Mouse (Mus musculus) MEL (cell line): ENCODE measurements around the gene Kirrel3. TPM values are rescaled to one million over a fixed set of nuclear protein-coding genes. Genes with fewer than 3 reads are reported as not detected.

ENCODE experiments used
- DNase-seq: peaks from one replicate; pipeline ENCODE4 v3.0.0; 2011; ENCODE audit warnings: low read depth, low spot score
- H3K27ac ChIP-seq: 2 replicates; pipeline ENCODE4 v1.5.1; 2012; ENCODE audit warnings: low read depth, mild to moderate bottlenecking, control low read depth, low read length, moderate library complexity; ENCODE audit not compliant: control insufficient read depth
- H3K27me3 ChIP-seq, 2 experiments: fragments of 150-350 bp in 1 of 2; sonication (generic) in 1 of 2; 2 replicates each; pipeline ENCODE4 v1.6.1; 2012; ENCODE audit warnings: low read length in 2 of 2, mild to moderate bottlenecking in 2 of 2, improper control_type of control experiment in 1 of 2, moderate library complexity in 1 of 2; ENCODE audit not compliant: insufficient read depth in 2 of 2, control insufficient read depth in 1 of 2
- H3K36me3 ChIP-seq, 2 experiments: 2 replicates each; pipeline ENCODE4 v1.6.1; 2012 to 2014; ENCODE audit warnings: low read length in 2 of 2, improper control_type of control experiment in 1 of 2, inconsistent platforms in 1 of 2, mild to moderate bottlenecking in 1 of 2; ENCODE audit not compliant: insufficient read depth in 2 of 2, control insufficient read depth in 1 of 2
- H3K4me1 ChIP-seq, 2 experiments: fragments of 150-350 bp in 1 of 2; sonication (generic) in 1 of 2; 2 replicates each; pipeline ENCODE4 v1.6.1; 2012; ENCODE audit warnings: low read length in 2 of 2, improper control_type of control experiment in 1 of 2, mild to moderate bottlenecking in 1 of 2; ENCODE audit not compliant: insufficient read depth in 2 of 2, control insufficient read depth in 1 of 2
- H3K4me3 ChIP-seq, 2 experiments: fragments of 150-350 bp in 1 of 2; sonication (generic) in 1 of 2; 2 replicates each; pipeline ENCODE4 v1.5.1; 2012; ENCODE audit warnings: low read depth in 2 of 2, low read length in 2 of 2, mild to moderate bottlenecking in 2 of 2, moderate library complexity in 2 of 2, control low read depth in 1 of 2, improper control_type of control experiment in 1 of 2; ENCODE audit not compliant: control insufficient read depth in 1 of 2, insufficient read depth in 1 of 2
- H3K79me2 ChIP-seq: 2 replicates; pipeline ENCODE4 v1.6.1; 2012; ENCODE audit warnings: mild to moderate bottlenecking, low read length, moderate library complexity; ENCODE audit not compliant: control insufficient read depth, poor library complexity, insufficient read depth
- H3K9ac ChIP-seq: 2 replicates; pipeline ENCODE4 v1.6.1; 2012; ENCODE audit warnings: low read depth, mild to moderate bottlenecking, control low read depth, low read length, moderate library complexity; ENCODE audit not compliant: control insufficient read depth, poor library complexity, severe bottlenecking
- H3K9me3 ChIP-seq: fragments of 150-350 bp; sonication (generic); replicated peaks from 2 replicates; pipeline ENCODE4 v1.6.1; 2012; ENCODE audit warnings: mild to moderate bottlenecking, low read length, improper control_type of control experiment, moderate library complexity; ENCODE audit not compliant: insufficient read depth
- CHD1 ChIP-seq: IDR thresholded peaks from 2 replicates; pipeline ENCODE4 v1.6.1; 2012; ENCODE audit warnings: low read depth, mild to moderate bottlenecking, inconsistent platforms, low read length, improper control_type of control experiment
- CHD2 ChIP-seq: IDR thresholded peaks from 2 replicates; pipeline ENCODE4 v1.6.1; 2011; ENCODE audit warnings: low read length, improper control_type of control experiment
- CTCF ChIP-seq, 3 experiments: IDR thresholded peaks in 2 of 3; conservative IDR thresholded peaks in 1 of 3; 2 replicates each; pipeline ENCODE4 v1.5.1; 2011 to 2012; ENCODE audit warnings: low read length in 3 of 3, low read depth in 2 of 3, mild to moderate bottlenecking in 2 of 3, improper control_type of control experiment in 1 of 3, inconsistent platforms in 1 of 3, mixed read lengths in 1 of 3, moderate library complexity in 1 of 3; ENCODE audit not compliant: control insufficient read depth in 1 of 3, insufficient read depth in 1 of 3, poor library complexity in 1 of 3, severe bottlenecking in 1 of 3
- E2F4 ChIP-seq: IDR thresholded peaks from 2 replicates; pipeline ENCODE4 v1.6.1; 2011; ENCODE audit warnings: low read depth, low read length, improper control_type of control experiment, borderline replicate concordance
- ELF1 ChIP-seq: IDR thresholded peaks from 2 replicates; pipeline ENCODE4 v1.6.1; 2014; ENCODE audit warnings: low read depth, mild to moderate bottlenecking, inconsistent platforms, low read length, improper control_type of control experiment, moderate library complexity
- ETS1 ChIP-seq: IDR thresholded peaks from 2 replicates; pipeline ENCODE4 v1.6.1; 2012; ENCODE audit warnings: low read depth, mild to moderate bottlenecking, inconsistent platforms, low read length, improper control_type of control experiment, moderate library complexity
- GATA1 ChIP-seq: IDR thresholded peaks from 2 replicates; pipeline ENCODE4 v1.6.1; 2011; ENCODE audit warnings: low read depth, low read length, improper control_type of control experiment
- KAT2A ChIP-seq: conservative IDR thresholded peaks from 2 replicates; pipeline ENCODE4 v1.6.1; 2012; ENCODE audit warnings: low read depth, low read length, improper control_type of control experiment, inconsistent platforms
- MEF2A ChIP-seq: IDR thresholded peaks from 2 replicates; pipeline ENCODE4 v1.6.1; 2014; ENCODE audit warnings: low read depth, mild to moderate bottlenecking, inconsistent platforms, low read length, improper control_type of control experiment; ENCODE audit not compliant: poor library complexity, insufficient replicate concordance, severe bottlenecking; ENCODE audit errors: extremely low read depth
- MXI1 ChIP-seq: IDR thresholded peaks from 2 replicates; pipeline ENCODE4 v1.6.1; 2011; ENCODE audit warnings: mild to moderate bottlenecking, low read depth, low read length, improper control_type of control experiment
- MYB ChIP-seq: IDR thresholded peaks from 2 replicates; pipeline ENCODE4 v1.6.1; 2011; ENCODE audit warnings: mild to moderate bottlenecking, low read depth, low read length, improper control_type of control experiment
- MYC ChIP-seq: IDR thresholded peaks from 2 replicates; pipeline ENCODE4 v1.6.1; 2011; ENCODE audit warnings: low read depth, mild to moderate bottlenecking, low read length, improper control_type of control experiment, moderate library complexity
- POLR2A ChIP-seq, 2 experiments: IDR thresholded peaks; 2 replicates each; pipeline ENCODE4 v1.6.1; 2011 to 2012; ENCODE audit warnings: low read length in 2 of 2, mild to moderate bottlenecking in 2 of 2, control low read depth in 1 of 2, improper control_type of control experiment in 1 of 2, low read depth in 1 of 2, moderate library complexity in 1 of 2; ENCODE audit not compliant: control insufficient read depth in 1 of 2, insufficient read depth in 1 of 2, poor library complexity in 1 of 2
- POLR2AphosphoS2 ChIP-seq: IDR thresholded peaks from 2 replicates; pipeline ENCODE4 v1.6.1; 2011; ENCODE audit warnings: low read length, improper control_type of control experiment
- RCOR1 ChIP-seq: IDR thresholded peaks from 2 replicates; pipeline ENCODE4 v1.6.1; 2012; ENCODE audit warnings: low read depth, mild to moderate bottlenecking, inconsistent platforms, low read length, improper control_type of control experiment
- SIN3A ChIP-seq: IDR thresholded peaks from 2 replicates; pipeline ENCODE4 v1.6.1; 2012; ENCODE audit warnings: low read length, improper control_type of control experiment, inconsistent platforms
- SMC3 ChIP-seq: IDR thresholded peaks from 2 replicates; pipeline ENCODE4 v1.6.1; 2011; ENCODE audit warnings: low read depth, low read length, improper control_type of control experiment
- TAL1 ChIP-seq: IDR thresholded peaks from 2 replicates; pipeline ENCODE4 v1.6.1; 2012; ENCODE audit warnings: mild to moderate bottlenecking, inconsistent platforms, low read length, moderate library complexity, mixed read lengths
- TBP ChIP-seq: IDR thresholded peaks from 2 replicates; pipeline ENCODE4 v1.8.0; 2011; ENCODE audit warnings: low read depth, low read length, improper control_type of control experiment
- UBTF ChIP-seq: IDR thresholded peaks from 2 replicates; pipeline ENCODE4 v1.6.1; 2012; ENCODE audit warnings: low read depth, mild to moderate bottlenecking, inconsistent platforms, low read length, improper control_type of control experiment, moderate library complexity, borderline replicate concordance; ENCODE audit not compliant: insufficient read depth
- USF1 ChIP-seq: IDR thresholded peaks from 2 replicates; pipeline ENCODE4 v1.6.1; 2014; ENCODE audit warnings: low read depth, mild to moderate bottlenecking, inconsistent platforms, low read length, improper control_type of control experiment, moderate library complexity
- USF2 ChIP-seq, 2 experiments: IDR thresholded peaks; 2 replicates each; pipeline ENCODE4 v1.6.1; 2011 to 2012; ENCODE audit warnings: improper control_type of control experiment in 2 of 2, low read length in 2 of 2, borderline replicate concordance in 1 of 2, inconsistent platforms in 1 of 2, low read depth in 1 of 2, mild to moderate bottlenecking in 1 of 2; ENCODE audit not compliant: insufficient read depth in 1 of 2
- ZKSCAN1 ChIP-seq: IDR thresholded peaks from 2 replicates; pipeline ENCODE4 v1.6.1; 2012; ENCODE audit warnings: low read depth, mild to moderate bottlenecking, inconsistent platforms, low read length, improper control_type of control experiment, moderate library complexity
- ZNF384 ChIP-seq: IDR thresholded peaks from 2 replicates; pipeline ENCODE4 v1.6.1; 2012; ENCODE audit warnings: low read depth, mild to moderate bottlenecking, inconsistent platforms, low read length, improper control_type of control experiment
- polyA plus RNA-seq, 2 experiments: library from polyadenylated mRNA; stranded (reverse) in 1 of 2; unstranded in 1 of 2; fragments of >175 nt in 1 of 2; fragments of >200 nt in 1 of 2; gene quantifications; 2 replicates each; pipeline versions ENCODE4 v1.2.1 to v1.2.4; 2012; ENCODE audit warnings: low replicate concordance in 2 of 2, low read depth in 1 of 2; ENCODE audit not compliant: insufficient read length in 2 of 2, insufficient read depth in 1 of 2, missing spikeins in 1 of 2
- total RNA-seq: library from RNA; depleted of rRNA; stranded (reverse); fragments of 300-350 nt; gene quantifications from 2 replicates; pipeline ENCODE4 v1.2.3, GENCODE M21; 2012

Kirrel3 gene
- total and polyA plus RNA-seq, 3 experiments = 0.06 TPM; not detected in 2

GRCm38 (mm10) chr9:34713462-34713926 is 227.8 kb downstream of the Kirrel3 start:
- Histone ChIP-seq H3K27ac (no peak overlapping the region), H3K9me3 (no peaks in the 10 kb centered on the region), H3K4me3 (no peak overlapping the region), H3K4me1 (no peaks in the 10 kb centered on the region), H3K9ac (no peak overlapping the region), H3K79me2 (no peaks in the 10 kb centered on the region), H3K36me3 (no peaks in the 10 kb centered on the region), H3K27me3 (no peaks in the 10 kb centered on the region)
- TF ChIP-seq SMC3 = no peak
- no peak for TF ChIP-seq ELF1
- TF ChIP-seq CHD2 = no peak
- no peak for DNase-seq

DNA sequence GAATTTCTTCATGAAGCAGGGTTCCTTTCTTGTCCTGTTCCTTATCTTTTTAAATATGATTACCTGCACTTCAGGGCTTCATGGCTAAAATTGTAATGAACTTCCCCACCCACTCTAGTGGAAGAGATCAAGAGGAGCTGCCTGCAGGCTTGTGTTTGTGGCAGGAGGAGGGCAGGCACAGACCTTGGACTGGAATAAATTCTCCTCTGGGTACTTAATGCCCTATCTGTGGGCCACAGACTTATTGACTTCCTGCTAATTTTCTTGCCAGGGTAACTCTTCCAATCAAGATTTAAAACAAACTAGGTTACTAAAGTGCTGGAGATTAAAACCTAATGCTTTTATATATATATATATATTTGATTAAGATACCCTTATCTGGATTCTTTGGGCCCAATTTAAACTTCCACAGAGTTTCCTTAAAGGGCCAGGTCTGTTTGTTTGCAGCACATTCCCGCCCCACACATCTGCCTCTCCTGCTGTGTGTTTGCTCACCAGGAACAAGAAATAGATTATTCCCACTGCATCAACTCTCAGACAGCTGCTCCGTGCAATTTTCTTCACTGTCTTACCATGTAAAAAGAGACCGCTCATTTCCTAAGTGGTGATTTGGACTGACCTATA is 229.4 kb downstream of the Kirrel3 start:
- Histone ChIP-seq H3K9me3 (no peaks in the 10 kb centered on the region), H3K79me2 (no peaks in the 10 kb centered on the region), H3K27ac (no peak overlapping the region), H3K36me3 (no peaks in the 10 kb centered on the region), H3K4me3 (no peak overlapping the region), H3K4me1 (no peaks in the 10 kb centered on the region), H3K27me3 (no peaks in the 10 kb centered on the region), H3K9ac (no peak overlapping the region)
- TF ChIP-seq RCOR1 (no peak), MEF2A (no peak), MXI1 (no peak), GATA1 (no peak), MYC (no peak), CTCF (IDR thresholded peaks at IDR 0.05 in 2 of 3, conservative IDR thresholded peaks at IDR 0.05 in 1 of 3; ENCODE audit: control insufficient read depth in 1 of 3, insufficient read depth in 1 of 3, low read depth in 2 of 3, low read length in 3 of 3, poor library complexity in 1 of 3, severe bottlenecking in 1 of 3) (no peak)
- no peak for DNase-seq

GRCm38 (mm10) chr9:34716476-34716875 is 230.8 kb downstream of the Kirrel3 start:
- TF ChIP-seq TAL1 (no peak), ZKSCAN1 (no peak), MXI1 (no peak), MYB (no peak), SIN3A (no peak), ETS1 (no peak), UBTF (no peak), ZNF384 (no peak), USF1 (no peak), CHD2 (no peak), RCOR1 (no peak), TBP (no peak), MEF2A (no peak), KAT2A (no peak), USF2 (IDR thresholded peaks at IDR 0.05; ENCODE audit: borderline replicate concordance in 1 of 2, insufficient read depth in 1 of 2, low read depth in 1 of 2, low read length in 2 of 2) (no peak), POLR2A (IDR thresholded peaks at IDR 0.05; ENCODE audit: control insufficient read depth in 1 of 2, insufficient read depth in 1 of 2, low read depth in 1 of 2, low read length in 2 of 2, poor library complexity in 1 of 2) (no peak), POLR2AphosphoS2 (no peak), ELF1 (no peak), E2F4 (no peak), CHD1 (no peak)
- Histone ChIP-seq H3K27ac (no peak overlapping the region), H3K4me1 (no peaks in the 10 kb centered on the region), H3K79me2 (no peaks in the 10 kb centered on the region), H3K27me3 (no peaks in the 10 kb centered on the region), H3K9ac (no peak overlapping the region), H3K4me3 (no peak overlapping the region), H3K36me3 (no peaks in the 10 kb centered on the region), H3K9me3 (no peaks in the 10 kb centered on the region)
- no peak for DNase-seq
